Mouse (Mus musculus) intestine, embryonic 16.5 days (tissue): ENCODE results near the gene Pqlc3. TPM values are rescaled to one million over a fixed set of nuclear protein-coding genes. Genes with fewer than 3 reads are reported as not detected.
A peak's percentile ranks its signal among the peaks of the same experiment; 100 is the strongest.

Source experiments
- ATAC-seq: fragments of 200-750 bp; cut with Nextera tagmentation; 2 replicates; pipeline ENCODE4 v1.8.0; 2017; ENCODE audit warnings: moderate TSS enrichment, moderate library complexity
- H3K27ac ChIP-seq: fragments of 300-500 bp; sonication (generic); 2 replicates; pipeline ENCODE4 v1.5.1; 2014; ENCODE audit warnings: mild to moderate bottlenecking, low read length
- H3K27me3 ChIP-seq: fragments of 300-500 bp; sonication (generic); replicated peaks from 2 replicates; pipeline ENCODE4 v1.6.1; 2014; ENCODE audit warnings: low read length, control low read depth, mixed read lengths; ENCODE audit not compliant: control insufficient read depth, insufficient read depth
- H3K36me3 ChIP-seq: fragments of 300-500 bp; sonication (generic); 2 replicates; pipeline ENCODE4 v1.6.1; 2014; ENCODE audit warnings: low read length, control low read depth; ENCODE audit not compliant: control insufficient read depth, insufficient read depth
- H3K4me1 ChIP-seq: fragments of 300-500 bp; sonication (generic); 2 replicates; pipeline ENCODE4 v1.6.1; 2014; ENCODE audit warnings: low read length, control low read depth, mixed read lengths; ENCODE audit not compliant: control insufficient read depth, insufficient read depth
- H3K4me2 ChIP-seq: fragments of 300-500 bp; sonication (generic); 2 replicates; pipeline ENCODE4 v1.6.1; 2014; ENCODE audit warnings: low read depth, low read length, control low read depth
- H3K4me3 ChIP-seq: fragments of 300-500 bp; sonication (generic); 2 replicates; pipeline ENCODE4 v1.5.1; 2014; ENCODE audit warnings: mild to moderate bottlenecking, low read length
- H3K9ac ChIP-seq: fragments of 300-500 bp; sonication (generic); 2 replicates; pipeline ENCODE4 v1.6.1; 2014; ENCODE audit warnings: low read depth, low read length
- H3K9me3 ChIP-seq: fragments of 300-500 bp; sonication (generic); 2 replicates; pipeline ENCODE4 v1.6.1; 2016; ENCODE audit warnings: low read length, control low read depth; ENCODE audit not compliant: control insufficient read depth
- WGBS: fragments of 180-500 bp; shearing (Covaris S2); extraction: QIAGEN DNeasy Blood & Tissue Kit; methylation state at CpG from one replicate; pipeline ENCODE4 v1.1.7; 2014; 5-methylcytosine and 5-hydroxymethylcytosine counted together
- polyA plus RNA-seq: library from polyadenylated mRNA; unstranded; fragments of >200 nt; fragmentation: Nextera tagmentation; extraction: Ambion mirVana; gene quantifications from 2 replicates; pipeline ENCODE4 v1.2.1, GENCODE M21; 2015

Gene Pqlc3
- polyA plus RNA-seq, 1 experiment from 2014 or later = 14.4 TPM

DNA sequence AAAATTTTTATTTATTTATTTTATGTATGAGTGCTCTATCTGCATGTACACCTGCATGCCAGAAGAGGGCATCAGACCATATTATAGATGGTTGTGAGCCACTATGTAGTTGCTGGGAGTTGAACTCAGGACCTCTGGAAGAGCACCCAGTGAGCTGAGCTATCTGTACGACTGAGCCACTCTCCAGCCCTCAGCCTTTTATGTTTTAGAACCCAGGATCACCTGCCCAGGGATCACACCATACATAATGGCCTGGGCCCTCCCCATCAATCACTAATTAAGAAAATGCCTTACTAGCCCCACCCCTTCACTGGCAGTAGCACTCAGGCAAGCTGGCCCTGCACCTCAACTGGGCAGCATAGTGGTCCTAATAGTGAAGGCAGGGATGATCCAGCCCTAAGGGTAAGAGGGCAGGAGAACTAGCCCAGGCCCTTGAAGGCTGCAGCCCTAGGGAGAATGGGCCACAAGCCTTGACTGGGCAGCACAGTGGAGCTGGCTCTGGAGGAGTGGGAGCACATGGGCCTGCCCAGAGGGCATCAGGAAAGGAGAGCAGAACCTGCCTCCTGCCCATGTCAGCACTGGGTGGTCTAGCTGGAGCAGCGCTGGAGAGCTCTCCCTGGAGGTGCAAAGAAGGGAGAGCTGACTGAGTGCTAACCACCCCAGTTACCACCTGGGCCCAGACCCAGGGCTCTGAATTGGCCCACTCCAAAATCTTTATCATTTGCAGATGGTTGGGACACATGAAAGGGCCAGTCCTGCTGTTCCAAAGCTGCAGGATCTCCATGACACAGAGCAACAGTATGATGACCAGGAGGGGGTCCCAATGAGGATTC, 12.1 kb upstream of the Pqlc3 start:
- peaks cover 7% of the 10 kb centered on the region; the same call in 1 of the 2 replicates for H3K4me1 ChIP-seq
- no peak overlapping the region for H3K4me3 ChIP-seq
- WGBS = 75% methylated on average over 2 of the region's 2 CpGs
- no peak overlapping the region for H3K27ac ChIP-seq
- H3K9ac ChIP-seq = no peak overlapping the region
- no peaks in the 10 kb centered on the region for H3K36me3 ChIP-seq
- no peaks in the 10 kb centered on the region for H3K27me3 ChIP-seq
- H3K9me3 ChIP-seq = no peaks in the 10 kb centered on the region
- H3K4me2 ChIP-seq = no peak overlapping the region
- no peak for ATAC-seq

DNA sequence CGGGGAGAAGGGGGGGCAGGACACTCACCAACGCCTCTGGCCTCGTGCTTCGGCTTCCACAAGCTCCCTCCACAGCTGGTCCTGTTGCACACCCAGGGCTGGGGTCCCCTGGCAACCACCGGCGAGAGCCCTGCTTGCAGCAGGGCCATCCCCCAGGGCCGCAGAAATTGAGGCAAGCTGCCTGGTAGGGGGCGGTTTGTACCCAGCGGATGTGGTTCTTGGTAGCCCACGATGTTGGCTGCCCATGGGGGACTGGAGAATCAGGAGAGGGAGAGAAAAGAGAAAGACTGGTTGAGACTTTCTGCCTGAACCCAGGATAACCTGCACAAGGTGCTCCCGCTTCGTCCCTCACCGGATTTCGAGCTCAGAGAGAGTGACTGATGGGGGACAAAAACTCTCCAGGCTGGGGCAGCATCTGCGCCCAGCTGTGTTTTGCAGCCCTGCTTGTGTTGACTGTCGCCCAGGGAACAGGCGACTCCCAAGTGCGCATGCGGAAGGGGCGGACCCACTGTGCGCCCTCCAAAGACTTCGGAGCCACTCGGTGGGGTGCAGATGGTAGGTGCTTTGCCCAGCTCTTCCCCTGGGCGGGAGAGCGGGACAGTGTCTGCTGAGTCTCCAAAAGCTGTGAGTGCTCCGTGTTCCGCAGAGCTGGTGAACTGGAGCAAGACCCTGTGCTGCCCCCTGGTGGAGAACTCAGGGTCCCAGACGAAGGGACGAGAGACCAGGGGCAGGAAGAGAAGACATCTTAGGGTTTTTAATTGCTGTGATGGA, 11.1 kb upstream of the Pqlc3 start, which contains the start of gene 2410004P03Rik:
2410004P03Rik (minus strand) TSS at position 628 of the 771 bp plus-strand sequence.
- no peaks in the 10 kb centered on the region for H3K36me3 ChIP-seq
- no peaks in the 10 kb centered on the region for H3K27me3 ChIP-seq
- WGBS = 6% methylated on average over 29 of the region's 29 CpGs
- peak within 1 kb of the TSS; percentile 49 for H3K4me3 ChIP-seq
- ATAC-seq = peak; percentile 78
- H3K9me3 ChIP-seq = no peaks in the 10 kb centered on the region
- peak within 1 kb of the TSS; percentile 71 for H3K4me2 ChIP-seq
- H3K27ac ChIP-seq = no peak within 1 kb of the TSS
- H3K9ac ChIP-seq = peak within 1 kb of the TSS; percentile 55
- peaks cover 7% of the 10 kb centered on the region; the same call in 1 of the 2 replicates for H3K4me1 ChIP-seq

DNA sequence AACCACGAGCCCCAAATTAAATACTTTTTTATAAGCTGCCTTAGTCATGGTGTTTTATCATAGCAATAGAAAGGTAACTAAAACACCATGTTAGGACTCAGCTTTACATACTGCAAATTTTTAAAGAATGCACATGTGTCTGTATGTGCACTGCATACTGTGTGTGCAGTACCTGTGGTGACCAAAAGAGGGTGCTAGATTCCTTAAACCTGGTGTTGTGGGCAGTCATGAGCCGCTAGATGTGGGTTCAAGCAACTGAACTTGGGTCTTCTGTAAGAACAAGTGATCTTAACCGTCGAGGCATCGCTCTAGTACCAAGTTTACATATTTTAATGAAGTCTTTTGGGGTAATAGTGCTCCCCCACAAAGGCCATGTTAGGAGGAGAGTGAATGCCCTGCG, 9.3 kb upstream of the Pqlc3 start:
- Histone ChIP-seq H3K4me2 (no peak overlapping the region), H3K27me3 (no peaks in the 10 kb centered on the region), H3K9ac (no peak overlapping the region), H3K36me3 (no peaks in the 10 kb centered on the region), H3K4me1 (peaks cover 7% of the 10 kb centered on the region; the same call in 1 of the 2 replicates), H3K4me3 (no peak overlapping the region), H3K9me3 (no peaks in the 10 kb centered on the region), H3K27ac (no peak overlapping the region)
- WGBS = 92% methylated on average over 6 of the region's 6 CpGs
- no peak for ATAC-seq

DNA sequence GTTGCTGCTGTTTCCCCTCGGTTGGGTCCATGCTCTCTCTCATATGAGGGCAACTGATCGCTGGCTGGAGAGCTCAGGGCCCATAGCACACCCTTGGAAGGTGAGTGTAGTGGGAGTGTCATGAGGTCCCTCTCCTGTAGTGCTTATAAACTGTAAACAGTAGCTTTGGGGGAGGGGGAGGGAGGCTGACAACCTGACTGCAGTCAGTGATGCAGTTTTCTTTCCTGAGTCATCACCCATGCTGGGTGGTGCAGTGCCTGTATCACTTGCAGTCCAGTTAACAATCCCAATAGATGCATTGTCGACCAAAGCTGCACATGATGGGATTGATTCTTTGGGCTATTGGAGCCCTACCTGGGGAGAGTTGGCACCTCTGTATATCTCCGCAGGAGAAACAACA, 1.0 kb upstream of the Pqlc3 start:
- WGBS = 52% methylated on average over 4 of the region's 4 CpGs
- H3K9ac ChIP-seq = no peak overlapping the region
- no peak for ATAC-seq

DNA sequence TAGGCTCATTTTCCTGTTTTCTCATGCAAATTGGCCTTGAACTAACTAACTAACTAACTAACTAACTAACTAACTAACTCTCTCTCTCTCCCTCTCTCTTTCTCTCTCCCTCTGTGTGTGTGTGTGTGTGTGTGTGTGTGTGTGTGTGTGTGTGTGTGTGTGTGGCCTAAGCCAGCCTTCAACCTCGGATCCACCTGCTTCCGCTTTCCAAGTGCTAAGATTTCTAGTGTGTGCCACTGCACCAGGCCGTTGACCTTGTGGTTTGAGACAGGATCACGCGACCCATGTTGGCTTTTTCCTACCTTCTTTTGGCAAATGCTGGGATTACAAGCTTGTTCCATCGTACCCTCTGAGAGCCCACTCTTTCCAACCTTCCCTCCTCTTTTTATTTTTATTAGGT, 420 bp upstream of the Pqlc3 start:
- 64% methylated on average over 6 of the region's 6 CpGs for WGBS
- no peak overlapping the region for H3K27ac ChIP-seq
- no peaks in the 10 kb centered on the region for H3K36me3 ChIP-seq
- no peaks in the 10 kb centered on the region for H3K27me3 ChIP-seq
- no peak overlapping the region for H3K4me2 ChIP-seq
- no peak overlapping the region for H3K4me3 ChIP-seq
- no peaks in the 10 kb centered on the region for H3K9me3 ChIP-seq
- 0 out of 2 replicates have a peak, but pooled peaks cover 9% of the 10 kb centered on the region for H3K4me1 ChIP-seq
- ATAC-seq = no peak
- H3K9ac ChIP-seq = no peak overlapping the region

More for the DNA sequence above, 1.0 kb upstream of the Pqlc3 start:
- Histone ChIP-seq H3K9me3 (no peaks in the 10 kb centered on the region), H3K4me3 (no peak overlapping the region), H3K27ac (no peak overlapping the region), H3K36me3 (no peaks in the 10 kb centered on the region), H3K4me1 (0 out of 2 replicates have a peak, but pooled peaks cover 9% of the 10 kb centered on the region), H3K4me2 (no peak overlapping the region), H3K27me3 (no peaks in the 10 kb centered on the region)

DNA sequence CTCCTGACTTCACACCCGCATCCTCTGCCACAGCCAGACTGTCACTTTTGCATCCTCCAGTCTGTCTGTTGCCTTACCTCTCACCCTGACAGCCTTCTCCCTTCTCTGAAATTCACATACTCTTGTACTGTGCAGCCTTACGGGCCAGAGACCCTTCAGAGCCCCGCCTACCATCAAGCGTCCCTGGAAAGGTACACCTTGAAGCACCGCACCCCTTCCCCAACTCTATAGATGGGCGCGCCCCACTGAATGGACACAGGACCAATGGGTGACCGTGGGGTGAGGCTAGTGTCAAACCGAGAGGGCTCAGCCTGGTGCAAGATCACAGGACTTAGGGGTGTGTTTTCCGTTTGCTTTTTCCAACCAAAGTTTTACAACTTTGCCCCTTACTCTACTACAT, 1.1 kb downstream of the Pqlc3 start:
- H3K36me3 ChIP-seq = no peaks in the 10 kb centered on the region
- peak overlapping the region; percentile 53 for H3K4me3 ChIP-seq
- H3K27ac ChIP-seq = no peak overlapping the region
- no peak for ATAC-seq
- no peaks in the 10 kb centered on the region for H3K9me3 ChIP-seq
- H3K27me3 ChIP-seq = no peaks in the 10 kb centered on the region
- peak overlapping the region; percentile 81 for H3K4me2 ChIP-seq
- 8% methylated on average over 10 of the region's 10 CpGs for WGBS
- H3K4me1 ChIP-seq = 0 out of 2 replicates have a peak, but pooled peaks cover 9% of the 10 kb centered on the region
- no peak overlapping the region; the same call in 1 of the 2 replicates for H3K9ac ChIP-seq

DNA sequence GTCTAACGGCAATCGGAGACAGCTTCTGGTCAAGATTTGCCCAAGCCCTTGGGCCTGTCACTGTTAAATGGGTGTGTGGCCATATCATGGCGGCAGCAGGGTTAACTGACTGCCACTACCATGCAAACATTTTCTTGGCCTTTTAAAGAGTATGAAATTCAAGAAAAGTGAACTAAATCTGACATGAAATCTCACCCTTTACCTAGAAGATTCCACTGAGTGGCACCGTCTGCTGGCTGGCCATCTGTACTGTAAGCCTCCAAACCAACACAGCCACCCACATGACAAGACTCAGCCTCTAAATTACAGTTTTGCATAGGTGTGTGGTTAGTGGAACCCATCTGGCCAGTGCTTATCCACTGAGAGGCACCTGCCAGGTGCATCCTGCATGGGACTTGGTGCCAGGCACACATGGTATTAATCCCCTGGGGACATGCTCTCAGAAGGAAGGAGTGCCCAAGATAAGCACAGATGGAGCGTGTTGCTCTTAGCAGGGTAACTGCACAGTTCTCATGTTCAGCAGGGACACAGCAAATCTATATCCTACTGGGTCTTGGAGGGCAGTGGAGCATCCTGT, 3.2 kb downstream of the Pqlc3 start:
- H3K4me3 ChIP-seq = no peak overlapping the region
- no peak overlapping the region for H3K9ac ChIP-seq
- 0 out of 2 replicates have a peak, but pooled peaks cover 9% of the 10 kb centered on the region for H3K4me1 ChIP-seq
- 86% methylated on average over 5 of the region's 5 CpGs for whole genome bisulfite sequencing
- ATAC-seq = no peak
- H3K27ac ChIP-seq = no peak overlapping the region
- H3K4me2 ChIP-seq = no peak overlapping the region
- H3K36me3 ChIP-seq = no peaks in the 10 kb centered on the region
- no peaks in the 10 kb centered on the region for H3K27me3 ChIP-seq
- no peaks in the 10 kb centered on the region for H3K9me3 ChIP-seq

DNA sequence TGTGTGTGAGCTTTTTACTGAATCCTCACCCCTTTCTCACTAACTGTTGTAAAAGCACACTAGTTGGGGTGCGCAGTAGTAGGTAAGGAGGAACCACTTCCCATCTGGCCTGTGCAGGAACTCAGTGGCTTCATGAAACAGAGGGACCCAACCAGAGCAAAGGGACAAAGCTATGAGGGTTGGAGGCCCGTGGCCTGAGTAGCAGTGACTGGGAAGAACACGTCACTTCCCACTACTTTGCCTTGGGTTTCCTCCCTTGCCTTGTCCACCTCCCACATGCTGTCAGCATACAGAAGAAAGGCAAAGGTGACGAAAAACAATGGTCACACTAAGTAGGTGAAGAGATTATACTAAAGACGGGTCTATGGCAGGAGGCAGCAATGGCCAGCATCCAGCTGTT, 3.9 kb downstream of the Pqlc3 start:
- Histone ChIP-seq H3K27me3 (no peaks in the 10 kb centered on the region), H3K9ac (no peak overlapping the region), H3K9me3 (no peaks in the 10 kb centered on the region), H3K27ac (no peak overlapping the region), H3K4me1 (0 out of 2 replicates have a peak, but pooled peaks cover 9% of the 10 kb centered on the region), H3K4me2 (no peak overlapping the region), H3K4me3 (no peak overlapping the region), H3K36me3 (no peaks in the 10 kb centered on the region)
- ATAC-seq = no peak
- WGBS = 84% methylated on average over 5 of the region's 5 CpGs

DNA sequence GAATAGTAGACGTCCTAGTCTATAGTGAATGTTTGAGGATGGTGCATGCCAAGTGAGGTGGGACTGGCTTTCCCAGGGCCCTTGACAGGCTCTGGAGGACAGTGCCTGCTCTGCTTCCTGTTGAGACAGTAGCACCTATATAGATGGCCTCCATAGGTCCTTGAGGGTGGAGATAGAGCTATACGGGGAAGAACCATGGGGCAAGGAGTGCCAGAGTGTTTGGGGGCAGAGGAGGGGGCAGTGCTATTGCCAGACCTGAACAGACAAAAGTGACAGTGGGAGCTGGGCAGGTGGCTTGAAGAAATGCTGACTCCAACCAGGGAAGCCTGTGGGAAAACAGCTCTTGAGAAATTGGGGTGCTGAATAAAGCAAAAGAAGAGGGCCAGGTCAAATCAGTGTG, 5.9 kb downstream of the Pqlc3 start:
- Histone ChIP-seq H3K4me3 (no peak overlapping the region), H3K27me3 (no peaks in the 10 kb centered on the region), H3K36me3 (no peaks in the 10 kb centered on the region), H3K9me3 (no peaks in the 10 kb centered on the region), H3K4me2 (no peak overlapping the region), H3K9ac (no peak overlapping the region), H3K27ac (no peak overlapping the region), H3K4me1 (0 out of 2 replicates have a peak, but pooled peaks cover 7% of the 10 kb centered on the region)
- 94% methylated on average over 2 of the region's 2 CpGs for WGBS
- no peak for ATAC-seq
